Mouse (Mus musculus) ES-Bruce4 (cell line): ENCODE measurements around the gene Trim47. TPM values are rescaled to one million over a fixed set of nuclear protein-coding genes. Genes with fewer than 3 reads are reported as not detected.

Source experiments
- H3K27ac ChIP-seq: 2 replicates; pipeline ENCODE4 v1.5.1; 2012; ENCODE audit warnings: low read length, inconsistent platforms; ENCODE audit not compliant: insufficient read depth
- H3K27me3 ChIP-seq: 2 replicates; pipeline ENCODE4 v1.6.1; 2012; ENCODE audit warnings: mild to moderate bottlenecking, low read length, inconsistent platforms; ENCODE audit not compliant: control insufficient read depth, poor library complexity, insufficient read depth, severe bottlenecking
- H3K36me3 ChIP-seq: 2 replicates; pipeline ENCODE4 v1.6.1; 2012; ENCODE audit warnings: inconsistent platforms, mild to moderate bottlenecking, low read length, moderate library complexity; ENCODE audit not compliant: control insufficient read depth, poor library complexity, insufficient read depth, severe bottlenecking
- H3K4me1 ChIP-seq: one replicate; pipeline ENCODE4 v1.8.1; 2011; ENCODE audit warnings: low read length; ENCODE audit not compliant: control insufficient read depth, insufficient read depth
- H3K4me3 ChIP-seq: 2 replicates; pipeline ENCODE4 v1.5.1; 2011; ENCODE audit warnings: low read depth, mild to moderate bottlenecking, low read length
- H3K9ac ChIP-seq: 2 replicates; pipeline ENCODE4 v1.6.1; 2012; ENCODE audit warnings: low read depth, mild to moderate bottlenecking, inconsistent platforms; ENCODE audit not compliant: poor library complexity, severe bottlenecking
- H3K9me3 ChIP-seq: replicated peaks from 2 replicates; pipeline ENCODE4 v1.6.1; 2012; ENCODE audit warnings: mild to moderate bottlenecking, low read length, inconsistent platforms; ENCODE audit not compliant: control insufficient read depth, poor library complexity, insufficient read depth, severe bottlenecking
- CTCF ChIP-seq: IDR thresholded peaks from one replicate; pipeline ENCODE4 v1.8.1; 2011; ENCODE audit warnings: low read depth, low read length
- EP300 ChIP-seq: IDR thresholded peaks from 2 replicates; pipeline ENCODE4 v1.6.1; 2011; ENCODE audit warnings: low read depth, low read length; ENCODE audit not compliant: insufficient read depth
- POLR2A ChIP-seq: IDR thresholded peaks from one replicate; pipeline ENCODE4 v1.8.1; 2011; ENCODE audit warnings: low read length; ENCODE audit not compliant: insufficient read depth
- polyA plus RNA-seq: library from polyadenylated mRNA; stranded (reverse); fragments of >200 nt; gene quantifications from 2 replicates; pipeline ENCODE4 v1.2.4, GENCODE M21; 2011; ENCODE audit warnings: low read depth; ENCODE audit not compliant: missing spikeins, insufficient read depth, insufficient read length

Trim47 gene
- polyA plus RNA-seq, 1 experiment: 3.9 TPM

DNA sequence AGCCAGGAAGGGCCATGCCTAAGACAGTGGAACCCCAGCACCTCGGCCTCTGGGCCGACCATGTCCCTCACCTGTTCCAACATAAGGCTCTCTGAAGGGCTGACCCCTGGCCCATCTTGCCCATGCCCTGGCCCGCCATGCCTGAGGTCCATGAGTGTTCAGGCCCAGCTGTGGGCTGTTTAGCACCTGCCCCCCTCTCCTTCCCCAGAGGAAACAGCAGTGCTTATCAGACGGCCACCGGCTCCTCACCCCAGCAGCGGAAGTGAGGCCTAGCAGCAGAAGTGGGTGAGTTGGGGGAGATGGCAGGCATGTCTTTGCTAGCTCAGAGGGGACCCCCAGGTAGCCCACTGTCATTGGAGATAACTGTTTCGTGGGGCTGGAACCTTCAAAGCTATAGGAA is 50.2 kb downstream of the Trim47 start:
- Histone ChIP-seq H3K4me1 (no peaks in the 10 kb centered on the region), H3K27me3 (no peaks in the 10 kb centered on the region), H3K9me3 (no peaks in the 10 kb centered on the region), H3K27ac (no peak overlapping the region), H3K36me3 (peaks cover 23% of the 10 kb centered on the region), H3K4me3 (no peak overlapping the region), H3K9ac (peak overlapping the region; percentile 19)
- TF ChIP-seq CTCF (no peak), POLR2A (no peak), EP300 (no peak)

- Histone ChIP-seq H3K27ac (no peak overlapping the region), H3K27me3 (no peaks in the 10 kb centered on the region), H3K9me3 (no peaks in the 10 kb centered on the region), H3K9ac (no peak overlapping the region), H3K4me3 (no peak overlapping the region), H3K4me1 (no peaks in the 10 kb centered on the region), H3K36me3 (peaks cover 20% of the 10 kb centered on the region)
- TF ChIP-seq CTCF (no peak), EP300 (no peak), POLR2A (no peak)
Observed at GRCm38 (mm10) chr11:116076266-116076540, 50.8 kb downstream of the Trim47 start.

- Histone ChIP-seq H3K4me1 (no peaks in the 10 kb centered on the region), H3K4me3 (no peak overlapping the region)
Observed at GRCm38 (mm10) chr11:116075539-116076265, 51.3 kb downstream of the Trim47 start.

DNA sequence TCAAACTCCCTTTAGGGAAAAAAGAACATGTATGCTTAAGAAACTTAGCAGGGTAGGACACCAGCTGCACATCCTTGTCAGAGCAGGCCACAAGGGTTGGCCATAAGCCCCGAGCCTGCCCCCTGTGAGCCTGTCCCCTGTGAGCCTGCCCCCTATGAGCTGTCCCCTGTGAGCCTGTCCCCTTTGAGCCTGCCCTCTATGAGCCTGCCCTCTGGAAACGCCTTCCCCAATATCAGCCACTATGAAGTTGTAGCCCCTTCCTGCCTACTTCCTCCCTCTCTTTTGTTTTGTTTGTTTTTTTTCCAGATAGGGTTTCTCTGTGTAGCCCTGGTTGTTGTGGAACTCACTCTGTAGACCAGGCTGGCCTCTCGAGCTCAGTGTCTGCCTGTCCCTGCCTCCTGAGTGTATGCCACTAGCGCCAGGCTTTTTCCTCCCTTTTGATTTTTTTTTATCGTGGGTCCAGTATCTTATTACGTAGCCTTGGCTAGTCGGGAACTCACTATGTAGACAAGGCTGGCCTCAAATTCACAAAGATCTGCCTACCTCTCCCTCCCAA is 52.5 kb downstream of the Trim47 start:
- no peak overlapping the region for H3K27ac ChIP-seq
- no peaks in the 10 kb centered on the region for H3K9me3 ChIP-seq
- TF ChIP-seq POLR2A (no peak), CTCF (no peak), EP300 (no peak)
- H3K36me3 ChIP-seq: peaks cover 6% of the 10 kb centered on the region
- H3K9ac ChIP-seq: no peak overlapping the region
- no peaks in the 10 kb centered on the region for H3K4me1 ChIP-seq
- H3K4me3 ChIP-seq: no peak overlapping the region
- no peaks in the 10 kb centered on the region for H3K27me3 ChIP-seq

More at GRCm38 (mm10) chr11:116075539-116076265, 51.3 kb downstream of the Trim47 start:
- Histone ChIP-seq H3K27ac (no peak overlapping the region), H3K9ac (no peak overlapping the region), H3K27me3 (no peaks in the 10 kb centered on the region), H3K36me3 (peaks cover 17% of the 10 kb centered on the region), H3K9me3 (no peaks in the 10 kb centered on the region)
- TF ChIP-seq POLR2A: no peak
- TF ChIP-seq CTCF: peak; percentile 34

DNA sequence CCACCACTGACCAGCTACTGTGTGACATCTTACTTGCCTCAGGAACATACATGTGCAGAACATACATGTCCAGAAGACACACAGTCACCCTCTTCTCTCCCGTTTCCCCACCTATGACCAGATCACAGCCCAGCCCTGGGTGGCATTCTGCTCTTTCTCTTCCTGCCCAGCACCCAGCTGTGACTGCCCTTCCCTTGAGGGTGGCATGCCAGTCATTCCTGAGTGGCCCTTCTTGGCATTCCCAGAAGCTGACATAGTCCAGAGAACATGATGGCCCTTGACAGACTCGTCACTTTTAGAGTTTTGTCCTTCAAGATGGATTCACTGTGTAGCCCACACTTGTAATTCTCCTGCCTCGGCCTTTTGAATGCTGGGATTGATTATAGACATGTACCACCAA is 54.4 kb downstream of the Trim47 start:
- Histone ChIP-seq H3K4me3 (no peak overlapping the region), H3K9me3 (no peaks in the 10 kb centered on the region), H3K9ac (no peak overlapping the region), H3K27ac (no peak overlapping the region), H3K27me3 (no peaks in the 10 kb centered on the region), H3K36me3 (no peaks in the 10 kb centered on the region), H3K4me1 (no peaks in the 10 kb centered on the region)
- no peak for TF ChIP-seq POLR2A
- TF ChIP-seq EP300: no peak
- no peak for TF ChIP-seq CTCF

DNA sequence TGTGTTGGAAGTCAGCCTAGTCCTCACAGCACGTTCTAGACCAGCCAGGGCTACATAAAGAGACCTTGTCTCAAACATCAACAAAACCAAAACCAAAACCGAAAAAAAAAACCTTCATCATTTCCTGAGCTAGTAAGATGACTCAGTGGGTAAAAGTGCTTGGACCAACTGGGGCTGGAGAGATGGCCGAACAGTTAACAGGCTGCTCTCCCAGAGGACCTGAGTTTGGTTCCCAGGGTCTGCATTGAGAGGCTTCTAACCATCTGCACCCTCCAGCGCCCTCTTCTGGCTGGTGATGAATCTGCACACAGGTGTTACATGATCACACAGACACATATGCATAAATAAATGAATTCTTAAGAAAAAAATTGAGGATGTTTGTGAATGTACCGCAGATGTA is 55.5 kb downstream of the Trim47 start:
- TF ChIP-seq CTCF (peak; percentile 61), POLR2A (no peak)
- Histone ChIP-seq H3K9ac (no peak overlapping the region), H3K4me1 (no peaks in the 10 kb centered on the region), H3K9me3 (no peaks in the 10 kb centered on the region), H3K27ac (no peak overlapping the region), H3K36me3 (no peaks in the 10 kb centered on the region), H3K4me3 (no peak overlapping the region), H3K27me3 (no peaks in the 10 kb centered on the region)
